Mouse (Mus musculus) myocyte (in vitro differentiated cells): ENCODE measurements at regions not wholly inside any gene's neighbourhood (a gene's known extent, or its start where the extent isn't known, plus 50 kb on each side); places are given as distances from the start of the nearest gene placed in this dataset.
A peak's percentile ranks its signal among the peaks of the same experiment; 100 is the strongest.
"Not testable (repeated sequence)": the region's sequence is repeated elsewhere in the genome, so short reads cannot be mapped to it uniquely, and the experiment has no call there.

Experiments used
- H3K27me3 ChIP-seq: one replicate; pipeline ENCODE4 v1.6.1; 2011; ENCODE audit not compliant: control insufficient read depth, insufficient read depth, insufficient read length
- H3K36me3 ChIP-seq: one replicate; pipeline ENCODE4 v1.6.1; 2011; ENCODE audit not compliant: control insufficient read depth, insufficient read depth
- H3K4me2 ChIP-seq: one replicate; pipeline ENCODE4 v1.6.1; 2011; ENCODE audit warnings: low read depth, control low read depth
- H3K4me3 ChIP-seq: one replicate; pipeline ENCODE4 v1.5.1; 2011; ENCODE audit warnings: mild to moderate bottlenecking, control low read depth, moderate library complexity
- H3K79me2 ChIP-seq: one replicate; pipeline ENCODE4 v1.6.1; 2011; ENCODE audit not compliant: control insufficient read depth, insufficient read depth
- H3ac ChIP-seq: one replicate; pipeline ENCODE4 v1.6.1; 2011; ENCODE audit not compliant: control insufficient read depth, insufficient read length
- CEBPB ChIP-seq: IDR thresholded peaks from 2 replicates; pipeline ENCODE4 v1.6.1; 2011; ENCODE audit warnings: mild to moderate bottlenecking, moderate library complexity; ENCODE audit not compliant: poor library complexity, insufficient read depth, severe bottlenecking
- E2F4 ChIP-seq: IDR thresholded peaks from one replicate; pipeline ENCODE4 v1.6.1; 2011; ENCODE audit warnings: mild to moderate bottlenecking, control low read depth, moderate library complexity; ENCODE audit not compliant: insufficient read depth
- MAX ChIP-seq: IDR thresholded peaks from one replicate; pipeline ENCODE4 v1.6.1; 2011; ENCODE audit warnings: low read depth, mild to moderate bottlenecking, control low read depth
- MYOD1 ChIP-seq, 3 experiments: IDR thresholded peaks; one replicate each; pipeline ENCODE4 v1.6.1; 2011; ENCODE audit warnings: control low read depth in 2 of 3, low read depth in 2 of 3, mild to moderate bottlenecking in 2 of 3, moderate library complexity in 1 of 3; ENCODE audit not compliant: insufficient read length in 2 of 3, control insufficient read depth in 1 of 3
- MYOG ChIP-seq, 3 experiments: IDR thresholded peaks; one replicate each; pipeline ENCODE4 v1.6.1; 2011; ENCODE audit warnings: control low read depth in 2 of 3, low read depth in 2 of 3, mild to moderate bottlenecking in 2 of 3; ENCODE audit not compliant: insufficient read length in 2 of 3, control insufficient read depth in 1 of 3, insufficient read depth in 1 of 3
- POLR2A ChIP-seq: IDR thresholded peaks from one replicate; pipeline ENCODE4 v1.6.1; 2011; ENCODE audit warnings: low read depth, mild to moderate bottlenecking, control low read depth, moderate library complexity; ENCODE audit not compliant: insufficient read length
- POLR2AphosphoS2 ChIP-seq: IDR thresholded peaks from one replicate; pipeline ENCODE4 v1.6.1; 2011; ENCODE audit warnings: low read depth, control low read depth; ENCODE audit not compliant: insufficient read length
- REST ChIP-seq: IDR thresholded peaks from one replicate; pipeline ENCODE4 v1.6.1; 2011; ENCODE audit warnings: mild to moderate bottlenecking, control low read depth, moderate library complexity; ENCODE audit not compliant: insufficient read depth, insufficient read length
- SRF ChIP-seq: IDR thresholded peaks from one replicate; pipeline ENCODE4 v1.6.1; 2011; ENCODE audit warnings: low read depth; ENCODE audit not compliant: control insufficient read depth, insufficient read length
- TCF12 ChIP-seq: IDR thresholded peaks from one replicate; pipeline ENCODE4 v1.6.1; 2011; ENCODE audit warnings: mild to moderate bottlenecking, control low read depth; ENCODE audit not compliant: poor library complexity, insufficient read depth, severe bottlenecking
- TCF3 ChIP-seq: IDR thresholded peaks from one replicate; pipeline ENCODE4 v1.6.1; 2011; ENCODE audit warnings: low read depth, control low read depth; ENCODE audit not compliant: insufficient read length
- USF1 ChIP-seq: IDR thresholded peaks from one replicate; pipeline ENCODE4 v1.6.1; 2011; ENCODE audit warnings: low read depth, mild to moderate bottlenecking, control low read depth, moderate library complexity

DNA sequence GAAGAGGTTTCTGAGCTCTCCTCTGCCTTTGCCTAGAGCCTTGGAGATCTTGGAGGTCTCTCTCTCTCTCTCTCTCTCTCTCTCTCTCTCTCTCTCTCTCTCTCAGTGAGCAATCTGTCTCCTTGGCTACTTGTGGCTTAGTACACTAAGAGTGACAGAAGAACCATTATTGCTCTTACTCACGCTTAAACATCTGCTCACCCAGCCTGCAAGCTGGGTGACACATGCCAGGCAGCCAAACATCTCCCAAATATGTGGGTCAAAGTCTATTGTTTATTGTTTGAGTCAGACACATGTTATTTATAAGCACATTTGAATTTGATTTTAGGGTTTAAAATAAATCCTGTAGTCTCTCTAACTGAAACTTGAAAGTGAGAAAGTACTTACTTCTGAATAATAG is 72.7 kb downstream of the Ccdc71l start:
- Histone ChIP-seq H3K27me3 (no peaks in the 10 kb centered on the region), H3ac (no peak overlapping the region), H3K4me3 (no peak overlapping the region), H3K36me3 (no peaks in the 10 kb centered on the region), H3K4me2 (peak overlapping the region; percentile 49), H3K79me2 (no peaks in the 10 kb centered on the region)
- no peak for TF ChIP-seq POLR2A
- peak in 2 of 3 experiments; percentile 27 to 46 for TF ChIP-seq MYOD1 (IDR thresholded peaks at IDR 0.05; ENCODE audit: control insufficient read depth in 1 of 3, insufficient read length in 2 of 3, low read depth in 2 of 3)
- no peak for TF ChIP-seq SRF
- TF ChIP-seq TCF12, result peak; percentile 11

GRCm38 (mm10) chr12:32454794-32455193 is 76.3 kb downstream of the Ccdc71l start:
- TF ChIP-seq MAX (no peak), TCF3 (no peak), E2F4 (no peak), TCF12 (no peak), SRF (no peak), USF1 (no peak), REST (no peak), POLR2A (no peak), MYOD1 (IDR thresholded peaks at IDR 0.05; ENCODE audit: control insufficient read depth in 1 of 3, insufficient read length in 2 of 3, low read depth in 2 of 3) (no peak), POLR2AphosphoS2 (no peak), CEBPB (no peak)
- H3ac ChIP-seq, result no peak overlapping the region
- no peak overlapping the region for H3K4me2 ChIP-seq
- no peaks in the 10 kb centered on the region for H3K79me2 ChIP-seq
- no peaks in the 10 kb centered on the region for H3K27me3 ChIP-seq
- H3K36me3 ChIP-seq, result no peaks in the 10 kb centered on the region
- no peak overlapping the region for H3K4me3 ChIP-seq

DNA sequence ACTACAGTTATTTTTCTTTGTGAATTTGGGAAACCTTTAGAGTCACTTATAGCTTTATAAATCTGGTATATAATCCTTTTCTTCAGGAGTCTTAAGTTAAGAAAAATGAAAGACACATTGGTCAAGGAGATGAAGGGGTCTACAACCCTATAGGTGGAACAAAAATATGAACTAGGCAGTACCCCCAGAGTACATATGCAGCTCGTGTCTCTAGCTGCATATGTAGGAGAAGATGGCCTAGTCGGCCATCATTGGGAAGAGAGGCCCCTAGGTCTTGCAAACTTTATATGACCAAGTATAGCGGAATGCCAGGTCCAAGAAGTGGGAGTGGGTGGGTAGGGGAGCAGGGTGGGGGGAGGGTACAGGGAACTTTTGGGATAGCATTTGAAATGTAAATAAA is 76.7 kb downstream of the Ccdc71l start:
- not testable (repeated sequence) for H3K36me3 ChIP-seq, H3ac ChIP-seq, H3K4me3 ChIP-seq, H3K4me2 ChIP-seq, H3K27me3 ChIP-seq, H3K79me2 ChIP-seq

DNA sequence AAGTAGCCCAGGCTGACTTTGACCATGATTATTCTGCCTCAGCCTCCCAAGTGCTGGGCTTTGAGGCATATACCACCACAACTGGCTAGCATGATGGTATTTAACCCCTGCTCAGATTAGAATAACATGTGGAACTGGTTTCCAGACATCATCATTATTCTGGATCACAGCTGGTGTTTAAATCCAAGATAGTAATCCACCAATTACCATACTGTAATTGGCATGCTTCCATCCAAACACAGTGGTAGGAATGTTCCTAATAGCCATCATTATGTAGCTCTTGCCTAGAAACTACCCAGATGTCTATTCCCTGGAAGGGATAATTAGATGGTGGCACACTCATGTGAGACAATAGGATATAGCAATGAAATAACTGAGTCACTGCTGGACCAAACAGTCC is 77.4 kb downstream of the Ccdc71l start:
- TF ChIP-seq CEBPB (no peak), REST (no peak), MYOG (IDR thresholded peaks at IDR 0.05; ENCODE audit: control insufficient read depth in 1 of 3, insufficient read depth in 1 of 3, insufficient read length in 2 of 3, low read depth in 2 of 3) (no peak), TCF3 (no peak), POLR2A (no peak), TCF12 (no peak), E2F4 (no peak), USF1 (no peak), MYOD1 (IDR thresholded peaks at IDR 0.05; ENCODE audit: control insufficient read depth in 1 of 3, insufficient read length in 2 of 3, low read depth in 2 of 3) (no peak), SRF (no peak), POLR2AphosphoS2 (no peak), MAX (no peak)
- no peaks in the 10 kb centered on the region for H3K36me3 ChIP-seq
- H3K4me3 ChIP-seq, result no peak overlapping the region
- H3K27me3 ChIP-seq, result no peaks in the 10 kb centered on the region
- no peaks in the 10 kb centered on the region for H3K79me2 ChIP-seq
- H3K4me2 ChIP-seq, result no peak overlapping the region
- no peak overlapping the region for H3ac ChIP-seq

DNA sequence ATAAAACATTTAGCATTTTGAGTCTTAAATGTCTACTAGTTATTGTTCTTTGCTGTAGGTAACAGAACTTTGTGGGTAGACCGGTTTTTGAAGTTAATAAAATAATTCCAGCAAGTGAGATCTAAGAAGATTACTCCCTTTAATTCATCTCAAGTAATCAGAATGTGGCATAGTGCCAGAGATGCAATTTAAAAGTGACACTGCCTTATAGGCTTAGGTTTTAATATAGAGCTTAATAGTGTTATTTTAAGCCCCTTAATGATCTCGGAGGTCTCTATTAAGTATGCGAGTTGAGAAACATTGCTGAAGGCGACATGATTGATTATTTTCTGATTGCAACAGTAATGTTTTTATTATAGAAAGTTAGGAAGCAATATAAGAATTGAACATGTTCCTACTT is 78.3 kb downstream of the Ccdc71l start:
- Histone ChIP-seq H3K4me2 (no peak overlapping the region), H3K27me3 (no peaks in the 10 kb centered on the region), H3ac (no peak overlapping the region), H3K4me3 (no peak overlapping the region), H3K79me2 (no peaks in the 10 kb centered on the region), H3K36me3 (no peaks in the 10 kb centered on the region)
- TF ChIP-seq MYOD1 (IDR thresholded peaks at IDR 0.05; ENCODE audit: control insufficient read depth in 1 of 3, insufficient read length in 2 of 3, low read depth in 2 of 3), result no peak
- no peak for TF ChIP-seq USF1
- no peak for TF ChIP-seq E2F4
- TF ChIP-seq CEBPB, result no peak
- no peak for TF ChIP-seq REST
- TF ChIP-seq MAX, result no peak
- TF ChIP-seq SRF, result no peak

GRCm38 (mm10) chr12:32458386-32458785 is 79.9 kb downstream of the Ccdc71l start:
- Histone ChIP-seq H3ac (no peak overlapping the region), H3K36me3 (no peaks in the 10 kb centered on the region), H3K4me2 (no peak overlapping the region), H3K27me3 (no peaks in the 10 kb centered on the region), H3K79me2 (no peaks in the 10 kb centered on the region), H3K4me3 (no peak overlapping the region)
- TF ChIP-seq TCF3 (no peak), USF1 (no peak), MYOD1 (IDR thresholded peaks at IDR 0.05; ENCODE audit: control insufficient read depth in 1 of 3, insufficient read length in 2 of 3, low read depth in 2 of 3) (no peak)
